ENCODE assay signal across 10 mouse cellular contexts in the genomic region with DNA sequence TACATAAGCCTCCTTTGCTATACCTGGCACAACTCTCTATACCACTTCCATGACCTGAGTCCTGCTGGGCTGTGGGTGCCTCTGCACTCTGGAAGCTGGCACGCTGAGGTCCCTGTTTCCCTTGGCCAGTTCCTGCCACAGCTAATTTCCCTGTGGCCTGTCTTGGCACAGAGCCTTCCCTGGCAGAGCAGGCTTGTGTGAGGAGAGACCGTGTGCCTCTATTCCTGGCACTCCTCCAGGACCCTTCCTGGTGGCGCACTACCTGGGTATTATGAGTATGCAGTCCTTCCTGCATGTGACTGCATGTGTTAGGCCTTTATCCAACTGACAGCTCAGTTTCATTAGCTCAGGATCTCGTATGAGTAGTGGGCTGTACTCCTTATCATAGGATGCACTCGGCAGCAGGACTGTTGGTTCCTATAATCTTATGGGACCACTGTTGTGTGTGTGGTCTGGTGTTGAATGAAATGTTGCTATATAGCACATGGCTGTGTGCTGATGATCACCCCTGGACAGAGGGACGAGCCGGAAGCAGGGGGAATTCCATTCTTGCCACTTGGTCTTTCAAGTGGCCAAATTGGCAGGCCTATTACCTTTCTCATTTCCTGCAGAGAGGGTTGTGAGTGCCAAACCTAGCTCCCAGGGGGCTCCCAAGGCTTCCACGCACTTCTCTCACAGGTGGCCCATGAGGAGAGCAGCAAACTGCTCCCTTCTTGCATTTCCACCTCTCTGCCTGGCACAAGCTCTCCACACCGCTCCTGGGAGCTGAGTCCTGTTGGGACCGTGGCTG. TPM values are rescaled to one million over a fixed set of nuclear protein-coding genes. Genes with fewer than 3 reads are reported as not detected.
A peak's percentile ranks its signal among the peaks of the same experiment; 100 is the strongest.
DNase-seq lines count a peak whose midpoint lies in the region; ATAC-seq and TF ChIP-seq lines count a peak whose summit lies in the region.
"Had no signal": no experiment of that assay in that cellular context is flagged by ENCODE, and none has a peak within 500 bp of the region (broad histone marks: within the 10 kb centered on the region; RNA-seq: fewer than 3 reads in every experiment).

No protein-coding gene starts in this region.

- no peaks in the 10 kb centered on the region for H3K79me2 ChIP-seq in liver, adult 2 months (ENCODE audit: control insufficient read depth, insufficient read depth, low read length)

- no peak for ATAC-seq in forebrain, embryonic 14.5 days
- no peak for ATAC-seq in forebrain, embryonic 12.5 days (ENCODE audit: low FRiP score)
- ATAC-seq in liver, embryonic 12.5 days, result no peak
- ATAC-seq in megakaryocyte progenitor cell, adult 5-6 weeks (replicated peaks; ENCODE audit: poor library complexity), result peak; percentile 42

- H3K27me3 ChIP-seq in forebrain, embryonic 14.5 days (replicated peaks; ENCODE audit: control insufficient read depth, insufficient read depth, low read length), result peaks cover 10% of the 10 kb centered on the region; the same call in 1 of the 2 replicates
- H3K27me3 ChIP-seq in forebrain, embryonic 12.5 days, result peaks cover 38% of the 10 kb centered on the region
- no peaks in the 10 kb centered on the region for H3K27me3 ChIP-seq in liver, adult 2 months (ENCODE audit: control insufficient read depth, insufficient read depth, low read length)
- peaks cover 50% of the 10 kb centered on the region for H3K27me3 ChIP-seq in liver, embryonic 12.5 days (replicated peaks)

- no peaks in the 10 kb centered on the region for H3K36me3 ChIP-seq in forebrain, embryonic 14.5 days (ENCODE audit: control insufficient read depth, insufficient read depth, low read length)
- no peaks in the 10 kb centered on the region for H3K36me3 ChIP-seq in forebrain, embryonic 12.5 days (replicated peaks)
- no peaks in the 10 kb centered on the region for H3K36me3 ChIP-seq in liver, adult 2 months (ENCODE audit: control insufficient read depth, insufficient read depth, low read length)
- H3K36me3 ChIP-seq in liver, embryonic 12.5 days, result no peaks in the 10 kb centered on the region
- H3K36me3 ChIP-seq: limb, embryonic 13.5 days had no signal

- H3K27ac ChIP-seq in forebrain, embryonic 14.5 days (ENCODE audit: low read depth, low read length), result no peak overlapping the region
- no peak overlapping the region for H3K27ac ChIP-seq in forebrain, embryonic 12.5 days
- no peak overlapping the region for H3K27ac ChIP-seq in liver, adult 2 months (replicated peaks; ENCODE audit: insufficient read depth, low read depth, low read length)
- no peak overlapping the region for H3K27ac ChIP-seq in liver, embryonic 12.5 days
- H3K27ac ChIP-seq: limb, embryonic 13.5 days had no signal

- 51% methylated on average over 10 of the region's 10 CpGs for WGBS in forebrain, embryonic 14.5 days
- 79% methylated on average over 10 of the region's 10 CpGs for WGBS in forebrain, embryonic 12.5 days
- 46% methylated on average over 10 of the region's 10 CpGs for WGBS in liver, adult 2 months
- 54% methylated on average over 10 of the region's 10 CpGs for WGBS in liver, embryonic 12.5 days (ENCODE audit: insufficient replicate concordance)

- no peak overlapping the region for H3K4me2 ChIP-seq in forebrain, embryonic 14.5 days (ENCODE audit: low read length)
- H3K4me2 ChIP-seq in forebrain, embryonic 12.5 days, result no peak overlapping the region
- H3K4me2 ChIP-seq in liver, embryonic 12.5 days, result no peak overlapping the region
- H3K4me2 ChIP-seq: limb, embryonic 13.5 days had no signal

- peak; percentile 55 for DNase-seq in forebrain, embryonic 14.5 days (ENCODE audit: low spot score)
- peak; percentile 16 for DNase-seq in liver, adult 2 months (ENCODE audit: extremely low read depth, low read depth, low spot score)
- DNase-seq in cerebellum, postnatal 25 days, result peak; percentile 64 to 74
- DNase-seq in right cerebral cortex, adult 2 months (ENCODE audit: low spot score in 2 of 2), result no peak
- no peak for DNase-seq in left cerebral cortex, adult 8-10 months (ENCODE audit: low spot score in 2 of 2)

- no peak overlapping the region for H3K4me3 ChIP-seq in forebrain, embryonic 14.5 days (ENCODE audit: low read depth, low read length)
- H3K4me3 ChIP-seq in forebrain, embryonic 12.5 days (replicated peaks), result no peak overlapping the region
- H3K4me3 ChIP-seq in liver, adult 2 months (ENCODE audit: insufficient read depth, low read depth, low read length), result no peak overlapping the region
- no peak overlapping the region for H3K4me3 ChIP-seq in liver, embryonic 12.5 days
- H3K4me3 ChIP-seq: limb, embryonic 13.5 days had no signal

- H3K9me3 ChIP-seq in forebrain, embryonic 14.5 days (replicated peaks; ENCODE audit: control insufficient read depth, low read length), result no peaks in the 10 kb centered on the region
- H3K9me3 ChIP-seq in forebrain, embryonic 12.5 days, result no peaks in the 10 kb centered on the region
- H3K9me3 ChIP-seq in liver, embryonic 12.5 days (replicated peaks), result no peaks in the 10 kb centered on the region
- H3K9me3 ChIP-seq: limb, embryonic 13.5 days had no signal

- 0 out of 2 replicates have a peak, but pooled peaks cover 5% of the 10 kb centered on the region for H3K4me1 ChIP-seq in forebrain, embryonic 14.5 days (ENCODE audit: control insufficient read depth, insufficient read depth, low read length)
- peaks cover 4% of the 10 kb centered on the region; the same call in 1 of the 2 replicates for H3K4me1 ChIP-seq in forebrain, embryonic 12.5 days
- H3K4me1 ChIP-seq in liver, adult 2 months (ENCODE audit: control insufficient read depth, insufficient read depth, low read length), result 0 out of 2 replicates have a peak, but pooled peaks cover 1% of the 10 kb centered on the region
- H3K4me1 ChIP-seq in liver, embryonic 12.5 days, result peaks cover 8% of the 10 kb centered on the region; the same call in 1 of the 2 replicates

- H3K9ac ChIP-seq in forebrain, embryonic 14.5 days (ENCODE audit: low read length), result no peak overlapping the region
- H3K9ac ChIP-seq in forebrain, embryonic 12.5 days, result no peak overlapping the region
- H3K9ac ChIP-seq in liver, adult 2 months (ENCODE audit: low read depth, low read length), result no peak overlapping the region
- H3K9ac ChIP-seq in liver, embryonic 12.5 days, result no peak overlapping the region
- H3K9ac ChIP-seq: limb, embryonic 13.5 days had no signal

- TF ChIP-seq CTCF in liver, adult 2 months (IDR thresholded peaks at IDR 0.05; ENCODE audit: low read depth, low read length), result no peak

- no peak for TF ChIP-seq POLR2A in liver, adult 2 months (IDR thresholded peaks at IDR 0.05; ENCODE audit: extremely low read depth, insufficient read depth, low read length)

RNA-seq across cellular contexts. Expression of a gene that starts 17.1 kb away (rescaled TPM):
- polyA plus RNA-seq in forebrain, embryonic 14.5 days (2014; fragmentation: Nextera tagmentation; extraction: Ambion mirVana), result 0.23 TPM in 1 of 2 replicates, not detected in the other
- polyA plus RNA-seq in forebrain, embryonic 12.5 days (2016; fragmentation: Nextera tagmentation; extraction: Ambion mirVana), result 0.32 TPM in 1 of 2 replicates, not detected in the other
- total RNA-seq in liver, adult 2 months (2014; rRNA removed), result not detected in 2 replicates
- not detected in 2 replicates for polyA plus RNA-seq in liver, adult 2 months (2012; rRNA removed)
- not detected in 2 replicates for polyA plus RNA-seq in liver, embryonic 12.5 days (2016; fragmentation: Nextera tagmentation; extraction: Ambion mirVana)
- total RNA-seq in megakaryocyte progenitor cell, adult 5-6 weeks (2015), result not detected in 2 replicates
- not detected in 2 replicates for total RNA-seq in megakaryocyte progenitor cell, adult 5-6 weeks (2017)
- total RNA-seq in left cerebral cortex, adult 8-10 months (2022), result not detected
- polyA plus RNA-seq: limb, embryonic 13.5 days; small intestine, adult 2 months had no signal

RNA-seq across cellular contexts. Expression of a gene that starts 18.1 kb away (rescaled TPM):
- not detected in 2 replicates for polyA plus RNA-seq in forebrain, embryonic 14.5 days (2014; fragmentation: Nextera tagmentation; extraction: Ambion mirVana)
- not detected in 2 replicates for polyA plus RNA-seq in forebrain, embryonic 12.5 days (2016; fragmentation: Nextera tagmentation; extraction: Ambion mirVana)
- not detected in 2 replicates for total RNA-seq in liver, adult 2 months (2014; rRNA removed)
- polyA plus RNA-seq in liver, adult 2 months (2012; rRNA removed), result not detected in 2 replicates
- polyA plus RNA-seq in liver, embryonic 12.5 days (2016; fragmentation: Nextera tagmentation; extraction: Ambion mirVana), result not detected in 2 replicates
- total RNA-seq in megakaryocyte progenitor cell, adult 5-6 weeks (2015), result not detected in 2 replicates
- total RNA-seq in megakaryocyte progenitor cell, adult 5-6 weeks (2017), result not detected in 2 replicates
- total RNA-seq in left cerebral cortex, adult 8-10 months (2022), result not detected
- polyA plus RNA-seq: limb, embryonic 13.5 days; small intestine, adult 2 months had no signal

RNA-seq across cellular contexts. Expression of a gene that starts 24.2 kb away (rescaled TPM):
- polyA plus RNA-seq in forebrain, embryonic 14.5 days (2014; fragmentation: Nextera tagmentation; extraction: Ambion mirVana), result not detected in 2 replicates
- polyA plus RNA-seq in forebrain, embryonic 12.5 days (2016; fragmentation: Nextera tagmentation; extraction: Ambion mirVana), result not detected in 2 replicates
- total RNA-seq in liver, adult 2 months (2014; rRNA removed), result not detected in 2 replicates
- polyA plus RNA-seq in liver, adult 2 months (2012; rRNA removed), result not detected in 2 replicates
- polyA plus RNA-seq in liver, embryonic 12.5 days (2016; fragmentation: Nextera tagmentation; extraction: Ambion mirVana), result not detected in 2 replicates
- not detected in 2 replicates for total RNA-seq in megakaryocyte progenitor cell, adult 5-6 weeks (2015)
- not detected in 2 replicates for total RNA-seq in megakaryocyte progenitor cell, adult 5-6 weeks (2017)
- total RNA-seq in left cerebral cortex, adult 8-10 months (2022), result not detected
- polyA plus RNA-seq: limb, embryonic 13.5 days; small intestine, adult 2 months had no signal

RNA-seq across cellular contexts. Expression of a gene that starts 28.3 kb away (rescaled TPM):
- 0.09 TPM in 1 of 2 replicates, not detected in the other for polyA plus RNA-seq in forebrain, embryonic 14.5 days (2014; fragmentation: Nextera tagmentation; extraction: Ambion mirVana)
- polyA plus RNA-seq in forebrain, embryonic 12.5 days (2016; fragmentation: Nextera tagmentation; extraction: Ambion mirVana), result 0.10 and 0.14 TPM in 2 replicates
- not detected in 2 replicates for total RNA-seq in liver, adult 2 months (2014; rRNA removed)
- not detected in 2 replicates for polyA plus RNA-seq in liver, adult 2 months (2012; rRNA removed)
- 0.04 and 0.19 TPM in 2 replicates for polyA plus RNA-seq in liver, embryonic 12.5 days (2016; fragmentation: Nextera tagmentation; extraction: Ambion mirVana)
- not detected in 2 replicates for total RNA-seq in megakaryocyte progenitor cell, adult 5-6 weeks (2015)
- not detected in 2 replicates for total RNA-seq in megakaryocyte progenitor cell, adult 5-6 weeks (2017)
- not detected for total RNA-seq in left cerebral cortex, adult 8-10 months (2022)
- polyA plus RNA-seq: small intestine, adult 2 months had no signal

RNA-seq across cellular contexts. Expression of a gene that starts 33.2 kb away (rescaled TPM):
- polyA plus RNA-seq in forebrain, embryonic 14.5 days (2014; fragmentation: Nextera tagmentation; extraction: Ambion mirVana), result not detected in 2 replicates
- polyA plus RNA-seq in forebrain, embryonic 12.5 days (2016; fragmentation: Nextera tagmentation; extraction: Ambion mirVana), result not detected in 2 replicates
- total RNA-seq in liver, adult 2 months (2014; rRNA removed), result not detected in 2 replicates
- not detected in 2 replicates for polyA plus RNA-seq in liver, adult 2 months (2012; rRNA removed)
- not detected in 2 replicates for polyA plus RNA-seq in liver, embryonic 12.5 days (2016; fragmentation: Nextera tagmentation; extraction: Ambion mirVana)
- total RNA-seq in megakaryocyte progenitor cell, adult 5-6 weeks (2015), result not detected in 2 replicates
- total RNA-seq in megakaryocyte progenitor cell, adult 5-6 weeks (2017), result not detected in 2 replicates
- not detected for total RNA-seq in left cerebral cortex, adult 8-10 months (2022)
- polyA plus RNA-seq: limb, embryonic 13.5 days; small intestine, adult 2 months had no signal

Comparison
In these comparisons a context has a peak if more than half of its experiments do, and no peak if none do; other contexts are left out.
1. DNase-seq: peak in forebrain, embryonic 14.5 days (single experiment), liver, adult 2 months (single experiment) and cerebellum, postnatal 25 days (2 of 2); none in right cerebral cortex, adult 2 months (0 of 2) and left cerebral cortex, adult 8-10 months (0 of 2).